Mouse (Mus musculus): Measurements from ENCODE around the gene Tcf23. TPM values are rescaled to one million over a fixed set of nuclear protein-coding genes. Genes with fewer than 3 reads are reported as not detected.

Gene Tcf23
- 0.62 TPM for polyA plus RNA-seq (2012; fragmentation: generic; extraction: Trizol)

DNA sequence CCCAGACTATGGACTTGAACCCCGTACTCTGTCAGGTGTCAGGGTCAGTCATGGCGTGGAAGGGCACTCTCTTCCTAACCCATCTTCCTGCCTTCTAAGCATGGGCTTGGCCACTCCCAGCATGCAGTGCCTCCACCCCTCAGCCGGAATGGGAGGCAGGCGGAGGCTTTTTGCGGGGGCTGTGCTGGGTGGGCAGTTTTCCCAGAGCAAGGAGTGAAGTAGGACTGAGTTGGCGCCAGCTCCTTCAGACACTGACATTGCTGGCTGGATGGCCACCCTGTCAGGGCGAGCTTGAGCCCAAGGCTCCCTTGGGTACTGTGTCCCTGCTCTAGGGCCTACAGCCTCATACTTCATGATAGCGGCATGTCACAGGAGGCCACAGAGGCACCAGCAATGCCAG is at the start of gene Tcf23:
Gene Tcf23, plus strand, starts transcription at position 247 of the 400 bp plus-strand sequence.
- Histone ChIP-seq H3K36me3 (ENCODE audit: control insufficient read depth, insufficient read depth) (no peaks in the 10 kb centered on the region), H3K4me2 (ENCODE audit: low read depth) (no peak within 1 kb of the TSS), H3ac (ENCODE audit: control insufficient read depth, insufficient read length) (no peak within 1 kb of the TSS), H3K79me2 (ENCODE audit: control insufficient read depth, insufficient read depth) (no peaks in the 10 kb centered on the region), H3K4me3 (no peak within 1 kb of the TSS), H3K27me3 (ENCODE audit: control insufficient read depth, insufficient read depth, insufficient read length) (no peaks in the 10 kb centered on the region)
- TF ChIP-seq USF1 (IDR thresholded peaks at IDR 0.05; ENCODE audit: low read depth) (no peak), REST (IDR thresholded peaks at IDR 0.05; ENCODE audit: insufficient read depth, insufficient read length) (no peak), CEBPB (IDR thresholded peaks at IDR 0.05; ENCODE audit: insufficient read depth, poor library complexity, severe bottlenecking) (no peak), POLR2AphosphoS2 (IDR thresholded peaks at IDR 0.05; ENCODE audit: insufficient read length, low read depth) (no peak), TCF3 (IDR thresholded peaks at IDR 0.05; ENCODE audit: insufficient read length, low read depth) (no peak), MYOD1 (IDR thresholded peaks at IDR 0.05; ENCODE audit: control insufficient read depth in 1 of 3, insufficient read length in 2 of 3, low read depth in 2 of 3) (no peak), TCF12 (IDR thresholded peaks at IDR 0.05; ENCODE audit: insufficient read depth, poor library complexity, severe bottlenecking) (no peak), POLR2A (IDR thresholded peaks at IDR 0.05; ENCODE audit: insufficient read length, low read depth) (no peak), MAX (IDR thresholded peaks at IDR 0.05; ENCODE audit: low read depth) (no peak), SRF (IDR thresholded peaks at IDR 0.05; ENCODE audit: control insufficient read depth, insufficient read length, low read depth) (no peak), MYOG (IDR thresholded peaks at IDR 0.05; ENCODE audit: control insufficient read depth in 1 of 3, insufficient read depth in 1 of 3, insufficient read length in 2 of 3, low read depth in 2 of 3) (no peak), E2F4 (IDR thresholded peaks at IDR 0.05; ENCODE audit: insufficient read depth) (no peak)

DNA sequence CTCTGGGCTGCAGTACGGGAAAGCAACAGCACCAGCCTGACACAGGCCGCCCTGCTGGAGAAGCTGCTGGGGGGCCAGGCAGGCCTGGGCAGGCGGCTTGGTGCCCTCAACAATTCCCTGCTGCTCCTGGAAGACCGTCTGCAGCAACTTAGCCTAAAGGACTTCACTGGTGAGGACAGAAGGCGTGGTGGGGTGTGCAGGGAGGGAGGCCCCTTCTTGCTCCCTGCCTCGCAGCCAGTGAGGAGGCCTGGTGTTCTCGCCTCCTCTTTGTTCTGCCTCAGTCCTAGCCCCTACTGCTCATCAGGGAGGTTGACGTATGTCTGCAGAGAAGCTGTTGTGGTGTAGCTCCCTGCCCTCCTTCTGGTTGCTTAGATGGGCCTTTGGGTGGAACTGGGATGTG is 49.8 kb upstream of the Tcf23 start:
- H3K4me2 ChIP-seq (ENCODE audit: low read depth), result no peak overlapping the region
- no peak overlapping the region for H3ac ChIP-seq (ENCODE audit: control insufficient read depth, insufficient read length)
- no peaks in the 10 kb centered on the region for H3K27me3 ChIP-seq (ENCODE audit: control insufficient read depth, insufficient read depth, insufficient read length)
- H3K36me3 ChIP-seq (ENCODE audit: control insufficient read depth, insufficient read depth), result no peaks in the 10 kb centered on the region
- H3K79me2 ChIP-seq (ENCODE audit: control insufficient read depth, insufficient read depth), result no peaks in the 10 kb centered on the region
- TF ChIP-seq CEBPB (IDR thresholded peaks at IDR 0.05; ENCODE audit: insufficient read depth, poor library complexity, severe bottlenecking), result no peak
- no peak for TF ChIP-seq POLR2AphosphoS2 (IDR thresholded peaks at IDR 0.05; ENCODE audit: insufficient read length, low read depth)
- TF ChIP-seq TCF12 (IDR thresholded peaks at IDR 0.05; ENCODE audit: insufficient read depth, poor library complexity, severe bottlenecking), result no peak
- TF ChIP-seq E2F4 (IDR thresholded peaks at IDR 0.05; ENCODE audit: insufficient read depth), result no peak
- TF ChIP-seq MAX (IDR thresholded peaks at IDR 0.05; ENCODE audit: low read depth), result no peak
- TF ChIP-seq REST (IDR thresholded peaks at IDR 0.05; ENCODE audit: insufficient read depth, insufficient read length), result no peak
- TF ChIP-seq MYOG (IDR thresholded peaks at IDR 0.05; ENCODE audit: control insufficient read depth in 1 of 3, insufficient read depth in 1 of 3, insufficient read length in 2 of 3, low read depth in 2 of 3), result no peak
- no peak for TF ChIP-seq TCF3 (IDR thresholded peaks at IDR 0.05; ENCODE audit: insufficient read length, low read depth)
- TF ChIP-seq USF1 (IDR thresholded peaks at IDR 0.05; ENCODE audit: low read depth), result no peak
- TF ChIP-seq POLR2A (IDR thresholded peaks at IDR 0.05; ENCODE audit: insufficient read length, low read depth), result no peak
- TF ChIP-seq SRF (IDR thresholded peaks at IDR 0.05; ENCODE audit: control insufficient read depth, insufficient read length, low read depth), result no peak
- no peak for TF ChIP-seq MYOD1 (IDR thresholded peaks at IDR 0.05; ENCODE audit: control insufficient read depth in 1 of 3, insufficient read length in 2 of 3, low read depth in 2 of 3)
- H3K4me3 ChIP-seq, result no peak overlapping the region

DNA sequence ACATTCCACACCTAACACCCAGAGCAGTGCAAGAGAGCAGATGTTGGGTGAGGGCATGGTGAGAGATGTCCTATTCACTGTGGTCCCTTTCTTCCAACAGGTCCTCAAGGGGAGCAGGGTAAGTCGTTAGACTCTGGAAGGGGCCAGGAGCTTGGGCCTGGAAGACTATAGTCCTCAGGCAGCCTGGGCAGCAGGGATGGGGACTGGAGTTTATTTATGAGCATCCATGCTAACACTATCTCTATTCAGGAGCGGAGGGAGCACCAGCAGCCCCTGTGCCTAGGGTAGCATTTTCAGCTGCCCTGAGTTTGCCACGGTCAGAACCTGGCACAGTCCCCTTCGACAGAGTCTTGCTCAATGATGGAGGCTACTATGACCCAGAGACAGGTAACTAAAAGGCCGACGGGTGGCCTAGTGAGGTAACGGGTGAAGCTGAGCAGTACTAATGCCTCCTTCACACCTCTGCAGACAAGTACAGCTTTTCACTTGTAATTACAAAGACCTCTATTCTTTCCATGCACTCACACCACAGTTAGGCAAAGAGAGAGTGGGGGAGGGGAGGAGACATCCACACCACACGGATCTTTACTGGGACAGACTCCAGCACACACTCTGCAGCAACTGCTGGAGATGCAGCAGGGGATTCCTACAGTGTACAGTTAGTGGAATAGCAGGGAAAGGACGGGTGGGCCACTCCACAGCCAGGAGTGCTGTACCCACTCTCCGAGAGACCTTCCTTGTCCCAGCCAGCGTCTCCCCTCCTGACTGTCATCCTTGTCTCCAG is 48.4 kb upstream of the Tcf23 start:
- no peak overlapping the region for H3K4me2 ChIP-seq (ENCODE audit: low read depth)

DNA sequence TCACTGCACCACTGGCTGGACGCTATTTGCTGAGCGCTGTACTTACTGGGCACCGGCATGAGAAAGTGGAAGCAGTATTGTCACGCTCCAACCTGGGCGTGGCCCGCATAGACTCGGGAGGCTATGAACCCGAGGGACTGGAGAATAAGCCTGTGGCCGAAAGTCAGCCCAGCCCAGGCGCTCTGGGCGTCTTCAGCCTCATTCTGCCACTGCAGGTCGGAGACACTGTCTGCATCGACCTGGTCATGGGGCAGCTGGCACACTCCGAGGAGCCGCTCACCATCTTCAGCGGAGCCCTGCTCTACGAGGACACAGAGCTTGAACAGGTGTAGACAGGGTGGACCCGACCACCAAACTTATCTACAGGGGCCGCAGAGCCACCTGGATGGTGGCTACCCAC is 47.8 kb upstream of the Tcf23 start:
- H3K27me3 ChIP-seq (ENCODE audit: control insufficient read depth, insufficient read depth, insufficient read length), result no peaks in the 10 kb centered on the region
- no peak overlapping the region for H3ac ChIP-seq (ENCODE audit: control insufficient read depth, insufficient read length)
- H3K79me2 ChIP-seq (ENCODE audit: control insufficient read depth, insufficient read depth), result no peaks in the 10 kb centered on the region
- H3K4me2 ChIP-seq (ENCODE audit: low read depth), result no peak overlapping the region
- H3K36me3 ChIP-seq (ENCODE audit: control insufficient read depth, insufficient read depth), result no peaks in the 10 kb centered on the region
- TF ChIP-seq SRF (IDR thresholded peaks at IDR 0.05; ENCODE audit: control insufficient read depth, insufficient read length, low read depth), result no peak
- TF ChIP-seq MYOD1 (IDR thresholded peaks at IDR 0.05; ENCODE audit: control insufficient read depth in 1 of 3, insufficient read length in 2 of 3, low read depth in 2 of 3), result no peak
- TF ChIP-seq CEBPB (IDR thresholded peaks at IDR 0.05; ENCODE audit: insufficient read depth, poor library complexity, severe bottlenecking), result no peak
- TF ChIP-seq E2F4 (IDR thresholded peaks at IDR 0.05; ENCODE audit: insufficient read depth), result no peak
- TF ChIP-seq TCF3 (IDR thresholded peaks at IDR 0.05; ENCODE audit: insufficient read length, low read depth), result no peak
- no peak for TF ChIP-seq MAX (IDR thresholded peaks at IDR 0.05; ENCODE audit: low read depth)
- TF ChIP-seq POLR2A (IDR thresholded peaks at IDR 0.05; ENCODE audit: insufficient read length, low read depth), result no peak
- peak overlapping the region; percentile 30 for H3K4me3 ChIP-seq

More for the DNA sequence above, 48.4 kb upstream of the Tcf23 start:
- Histone ChIP-seq H3K4me3 (no peak overlapping the region), H3K27me3 (ENCODE audit: control insufficient read depth, insufficient read depth, insufficient read length) (no peaks in the 10 kb centered on the region), H3K79me2 (ENCODE audit: control insufficient read depth, insufficient read depth) (no peaks in the 10 kb centered on the region), H3K36me3 (ENCODE audit: control insufficient read depth, insufficient read depth) (no peaks in the 10 kb centered on the region), H3ac (ENCODE audit: control insufficient read depth, insufficient read length) (no peak overlapping the region)
- TF ChIP-seq MAX (IDR thresholded peaks at IDR 0.05; ENCODE audit: low read depth) (no peak), SRF (IDR thresholded peaks at IDR 0.05; ENCODE audit: control insufficient read depth, insufficient read length, low read depth) (no peak), MYOG (IDR thresholded peaks at IDR 0.05; ENCODE audit: control insufficient read depth in 1 of 3, insufficient read depth in 1 of 3, insufficient read length in 2 of 3, low read depth in 2 of 3) (no peak), REST (IDR thresholded peaks at IDR 0.05; ENCODE audit: insufficient read depth, insufficient read length) (no peak), E2F4 (IDR thresholded peaks at IDR 0.05; ENCODE audit: insufficient read depth) (no peak), USF1 (IDR thresholded peaks at IDR 0.05; ENCODE audit: low read depth) (no peak), MYOD1 (IDR thresholded peaks at IDR 0.05; ENCODE audit: control insufficient read depth in 1 of 3, insufficient read length in 2 of 3, low read depth in 2 of 3) (no peak)

All from myocyte (in vitro differentiated cells).